ENCODE assay signal across 22 mouse cellular contexts in genomic region chr1:192481446-192481845, GRCm38 (mm10).
A peak's percentile ranks its signal among the peaks of the same experiment; 100 is the strongest.
DNase-seq lines count a peak whose midpoint lies in the region; ATAC-seq and TF ChIP-seq lines count a peak whose summit lies in the region.
"Had no signal": no experiment of that assay in that cellular context is flagged by ENCODE, and none has a peak within 500 bp of the region (broad histone marks: within the 10 kb centered on the region; RNA-seq: fewer than 3 reads in every experiment).

No protein-coding gene starts in this region.

- no peaks in the 10 kb centered on the region for H3K9me3 ChIP-seq in forebrain, embryonic 14.5 days (replicated peaks; ENCODE audit: control insufficient read depth, low read length)

- no peak overlapping the region for H3K4me2 ChIP-seq in forebrain, embryonic 14.5 days (ENCODE audit: low read length)

- no peak for DNase-seq in left cerebral cortex, adult 2 months (ENCODE audit: extremely low spot score in 1 of 2, low spot score in 2 of 2)
- DNase-seq in left cerebral cortex, postnatal 10 days (ENCODE audit: extremely low spot score in 1 of 2, low spot score in 2 of 2) = no peak
- peak; percentile 26 for DNase-seq in 3T3-L1 (ENCODE audit: low read depth, low spot score)
- DNase-seq in brain, adult 2 months (ENCODE audit: low read depth, low spot score) = peak; percentile 55
- DNase-seq in forebrain, embryonic 14.5 days (ENCODE audit: low spot score) = no peak
- no peak for DNase-seq in heart, postnatal 14 days
- DNase-seq: adrenal gland, adult 2 months; adrenal gland, adult 8-10 months; adrenal gland, postnatal 10 days; adrenal gland, postnatal 14 days; adrenal gland, postnatal 25 days; adrenal gland, postnatal 36 days; B cell, adult 2 months; cerebellum, adult 11 months; cerebellum, adult 11-12 months; cerebellum, adult 18-20 months; cerebellum, adult 2 months; cerebellum, adult 8-10 months had no signal

- no peak overlapping the region for H3K4me3 ChIP-seq in left cerebral cortex, adult 2 months
- H3K4me3 ChIP-seq in forebrain, embryonic 14.5 days (ENCODE audit: low read depth, low read length) = no peak overlapping the region

- no peak for ATAC-seq in forebrain, embryonic 14.5 days
- ATAC-seq: activated CD4-positive, CD25-positive, alpha-beta regulatory T cell, adult 4 months; CD4-positive, CD25-positive, alpha-beta regulatory T cell, adult 4 months; Patski had no signal

- no peak for TF ChIP-seq CTCF in left cerebral cortex, adult 2 months (IDR thresholded peaks at IDR 0.05)

- H3K36me3 ChIP-seq in forebrain, embryonic 14.5 days (ENCODE audit: control insufficient read depth, insufficient read depth, low read length) = no peaks in the 10 kb centered on the region
- H3K36me3 ChIP-seq: G1E had no signal

- H3K4me1 ChIP-seq in forebrain, embryonic 14.5 days (ENCODE audit: control insufficient read depth, insufficient read depth, low read length) = no peaks in the 10 kb centered on the region

- no peak overlapping the region for H3K9ac ChIP-seq in forebrain, embryonic 14.5 days (ENCODE audit: low read length)

- H3K27me3 ChIP-seq in forebrain, embryonic 14.5 days (replicated peaks; ENCODE audit: control insufficient read depth, insufficient read depth, low read length) = no peaks in the 10 kb centered on the region
- H3K27me3 ChIP-seq: Patski had no signal

- peak overlapping the region; percentile 87 for H3K27ac ChIP-seq in left cerebral cortex, adult 2 months
- H3K27ac ChIP-seq in forebrain, embryonic 14.5 days (ENCODE audit: low read depth, low read length) = no peak overlapping the region

- intact Hi-C loops in left cerebral cortex, adult 2 months (cut with DNase I) = loop anchor here (1.0 to 5.0 kb wide), 3 partner anchors 61 to 289 kb away; partner anchors contain the start of gene Kcnh1
- intact Hi-C loops in left cerebral cortex, postnatal 10 days (cut with DNase I) = no loop called here
- intact Hi-C loops in heart, postnatal 14 days (cut with DNase I) = no loop called here

Comparison
In these comparisons a context has a peak if more than half of its experiments do, and no peak if none do; other contexts are left out.
1. DNase-seq: peak in 3T3-L1 (single experiment) and brain, adult 2 months (single experiment); none in left cerebral cortex, adult 2 months (0 of 2), left cerebral cortex, postnatal 10 days (0 of 2), forebrain, embryonic 14.5 days (single experiment) and heart, postnatal 14 days (0 of 2).